Mouse (Mus musculus) frontal cortex, postnatal 36 days (tissue): Measurements from ENCODE around the gene Taf13.
"Not testable (repeated sequence)": the region's sequence is repeated elsewhere in the genome, so short reads cannot be mapped to it uniquely, and the experiment has no call there.

Experiments used
- DNase-seq, 2 experiments: peaks; one replicate each; pipeline ENCODE4 v3.0.0; 2022; ENCODE audit warnings: low spot score in 2 of 2

The Taf13 gene

GRCm38 (mm10) chr3:108571443-108572294, at the start of gene Taf13:
Gene Taf13, plus strand, starts transcription at chr3:108571698.
- peak; percentile 97 to 99 for DNase-seq

- no peak for DNase-seq
Observed at GRCm38 (mm10) chr3:108523415-108523814, 48.1 kb upstream of the Taf13 start.

GRCm38 (mm10) chr3:108528489-108528888, 43.0 kb upstream of the Taf13 start:
- no peak for DNase-seq

DNA sequence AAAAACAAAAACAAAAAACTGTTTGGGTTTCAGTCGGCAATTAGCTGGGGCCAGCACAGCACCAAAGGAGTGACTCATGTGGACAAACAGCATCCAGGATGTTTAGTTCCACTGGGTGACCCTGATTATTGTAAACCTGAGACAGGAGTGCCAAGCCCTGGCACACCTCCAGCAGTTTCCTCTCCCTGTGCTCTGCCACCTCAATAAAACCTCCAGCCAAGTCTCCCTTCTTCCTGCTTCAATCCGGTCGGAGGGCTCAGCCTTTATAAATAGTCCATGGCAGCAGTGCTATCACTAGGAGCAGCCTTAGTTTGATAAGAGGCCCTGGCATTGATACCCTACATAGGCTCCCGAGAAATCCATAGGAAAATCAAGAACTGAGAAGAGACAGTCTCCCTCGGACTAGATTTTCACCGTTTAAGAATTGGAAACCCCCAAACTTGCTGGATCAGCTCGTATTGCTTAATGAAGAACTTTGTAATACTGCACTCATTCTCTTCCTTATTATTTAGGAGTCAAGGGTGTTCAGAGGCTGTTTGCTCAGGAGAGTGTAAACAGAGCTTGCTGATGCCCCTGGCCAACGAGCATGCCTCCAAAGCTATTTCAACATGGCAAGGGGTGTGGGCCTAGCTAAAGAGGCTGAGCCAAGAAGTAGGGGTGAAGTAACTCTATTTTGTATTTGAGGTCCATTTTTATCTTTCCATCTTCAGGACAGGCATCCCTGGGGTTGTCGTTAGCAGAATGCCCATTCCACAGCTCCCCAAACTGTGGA, 38.2 kb upstream of the Taf13 start:
- DNase-seq = no peak

GRCm38 (mm10) chr3:108533951-108534350, 37.5 kb upstream of the Taf13 start, which contains the start of gene 1700013F07Rik:
Gene 1700013F07Rik, plus strand, starts transcription at chr3:108534150.
- DNase-seq = no peak

- peak in 1 of 2 experiments; percentile 26 for DNase-seq
Observed at GRCm38 (mm10) chr3:108535896-108536516, 35.5 kb upstream of the Taf13 start.

DNA sequence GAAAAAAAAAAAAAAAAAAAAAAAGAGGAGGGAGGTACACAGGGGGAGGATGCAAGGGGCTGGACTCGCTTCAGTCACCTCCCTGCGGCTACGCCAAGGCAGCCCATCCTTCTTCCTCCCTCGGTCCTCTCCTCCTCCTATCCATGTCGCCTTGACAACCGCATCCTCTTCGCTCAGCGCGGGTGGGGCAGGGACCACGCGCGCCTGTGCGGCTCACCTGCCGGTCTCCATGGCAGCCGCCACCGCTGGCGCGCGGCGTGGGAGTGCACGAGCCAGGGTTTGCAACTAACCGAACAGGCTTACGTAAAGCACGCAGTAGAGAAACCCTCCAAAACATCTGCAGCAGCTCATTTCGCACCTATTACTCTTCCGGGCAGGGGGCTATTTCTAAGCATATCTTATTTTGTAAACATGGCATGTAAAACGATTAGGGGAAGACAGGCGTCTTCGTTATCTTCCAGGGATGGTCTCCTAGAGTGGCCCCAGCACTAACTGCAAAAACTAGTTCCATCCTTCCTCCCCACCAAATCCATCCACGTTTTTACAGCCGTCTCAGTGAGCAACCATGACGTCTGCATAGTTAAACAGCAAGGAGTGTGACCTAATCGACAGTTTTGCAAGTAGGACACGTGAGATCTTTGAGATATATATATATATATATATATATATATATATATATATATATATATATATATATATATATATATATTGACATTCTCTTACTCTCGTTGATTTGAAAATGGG, 34.8 kb upstream of the Taf13 start, which contains the start of gene 5330417C22Rik:
Gene 5330417C22Rik, minus strand, starts transcription at position 20 of the 744 bp plus-strand sequence.
- peak; percentile 93 to 95 for DNase-seq

DNA sequence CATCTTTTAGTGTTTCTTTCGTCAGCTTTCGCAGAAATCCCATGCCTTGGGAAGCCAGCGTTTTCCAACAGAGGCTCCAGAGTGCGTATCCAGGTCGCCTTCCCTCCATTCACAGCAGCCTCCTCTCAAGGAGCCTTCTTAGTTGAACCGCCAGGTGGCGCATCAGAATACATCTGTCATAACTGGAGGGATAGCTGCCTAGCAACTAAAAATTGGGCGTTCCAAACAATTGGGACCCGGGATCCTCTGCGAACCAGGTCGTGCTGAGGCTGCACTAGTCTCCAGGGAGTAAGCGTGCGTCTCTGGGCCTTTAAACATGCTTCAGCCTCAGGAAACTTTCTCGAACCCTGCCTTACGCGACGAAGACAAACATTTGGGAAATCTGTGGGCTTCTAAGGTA, 34.2 kb upstream of the Taf13 start:
- peak; percentile 88 to 94 for DNase-seq

GRCm38 (mm10) chr3:108542299-108542698, 29.2 kb upstream of the Taf13 start:
- no peak for DNase-seq

DNA sequence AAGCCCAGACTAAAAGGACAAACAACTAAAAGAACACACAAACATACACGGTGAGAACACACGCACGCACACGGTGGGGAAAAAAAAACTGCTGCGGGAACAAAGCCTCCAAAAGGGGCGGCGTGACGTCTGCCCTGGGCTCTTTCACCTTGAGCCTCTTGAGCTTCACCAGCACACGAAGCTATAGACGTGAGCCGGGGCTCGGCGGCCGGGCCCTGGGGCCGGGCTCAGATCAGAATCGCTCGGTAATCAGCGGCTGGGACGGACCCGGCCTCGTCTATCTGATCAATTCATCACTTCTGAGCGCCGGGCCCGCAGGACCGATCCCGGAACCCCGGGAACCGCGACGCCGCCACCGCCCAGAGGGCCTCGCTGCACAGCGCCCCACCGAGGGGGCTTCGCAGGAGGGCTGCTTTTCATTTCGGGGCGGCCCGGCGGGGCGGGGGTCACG, 17.4 kb upstream of the Taf13 start:
- DNase-seq = peak in 1 of 2 experiments; percentile 35

DNA sequence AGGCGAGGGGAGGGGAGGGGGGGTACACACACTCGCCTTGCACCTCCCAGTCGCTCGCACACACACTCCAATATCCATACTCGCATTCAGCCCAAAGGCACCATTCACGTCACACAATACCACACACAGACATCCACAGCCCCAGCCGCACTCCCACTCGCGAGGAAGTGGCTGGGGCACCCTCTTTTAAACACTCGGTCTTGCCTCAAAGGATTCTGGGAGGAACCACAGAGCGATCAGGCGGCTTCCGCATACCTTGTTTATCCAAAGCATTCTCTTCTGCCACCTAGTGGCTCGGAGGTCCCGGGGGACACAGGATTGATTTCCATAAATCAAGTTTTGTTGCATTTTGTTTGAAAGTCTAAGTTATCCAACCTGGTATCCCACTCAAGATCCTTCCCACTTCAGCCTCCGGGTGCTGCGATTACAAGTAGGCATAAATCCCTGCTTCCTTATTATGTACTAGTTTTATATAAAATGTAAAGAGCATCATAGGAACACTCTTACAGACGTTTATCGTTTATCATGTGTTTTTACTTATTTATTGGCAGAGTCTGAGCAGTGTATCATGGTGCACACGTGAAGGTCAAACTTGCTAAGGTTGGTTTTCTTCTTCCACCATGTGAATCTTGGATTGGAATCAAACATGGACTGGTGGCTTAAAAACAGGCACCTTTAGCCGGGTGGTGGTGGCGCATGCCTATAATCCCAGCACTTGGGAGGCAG, 16.7 kb upstream of the Taf13 start:
- DNase-seq = peak; percentile 93 to 96

DNA sequence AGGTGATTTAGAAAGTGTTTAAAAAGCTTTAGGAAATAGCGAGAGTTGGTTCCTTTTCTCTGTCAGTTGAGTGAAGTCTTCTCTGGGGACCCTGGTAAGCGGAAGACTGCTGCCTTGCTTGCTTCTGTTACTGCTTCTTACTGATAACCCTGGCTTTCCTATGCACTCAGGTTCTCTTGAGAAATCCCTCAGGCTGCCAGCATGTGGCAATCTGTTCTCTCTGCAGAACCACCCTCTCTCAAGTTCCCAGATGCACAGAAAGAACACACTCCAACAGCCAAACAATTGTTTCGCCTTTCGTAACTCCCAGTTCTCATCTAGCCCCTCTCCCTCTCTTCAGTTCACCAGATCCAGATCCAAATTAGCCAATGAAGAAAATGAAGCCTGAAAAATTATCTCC, 13.6 kb upstream of the Taf13 start:
- no peak for DNase-seq

DNA sequence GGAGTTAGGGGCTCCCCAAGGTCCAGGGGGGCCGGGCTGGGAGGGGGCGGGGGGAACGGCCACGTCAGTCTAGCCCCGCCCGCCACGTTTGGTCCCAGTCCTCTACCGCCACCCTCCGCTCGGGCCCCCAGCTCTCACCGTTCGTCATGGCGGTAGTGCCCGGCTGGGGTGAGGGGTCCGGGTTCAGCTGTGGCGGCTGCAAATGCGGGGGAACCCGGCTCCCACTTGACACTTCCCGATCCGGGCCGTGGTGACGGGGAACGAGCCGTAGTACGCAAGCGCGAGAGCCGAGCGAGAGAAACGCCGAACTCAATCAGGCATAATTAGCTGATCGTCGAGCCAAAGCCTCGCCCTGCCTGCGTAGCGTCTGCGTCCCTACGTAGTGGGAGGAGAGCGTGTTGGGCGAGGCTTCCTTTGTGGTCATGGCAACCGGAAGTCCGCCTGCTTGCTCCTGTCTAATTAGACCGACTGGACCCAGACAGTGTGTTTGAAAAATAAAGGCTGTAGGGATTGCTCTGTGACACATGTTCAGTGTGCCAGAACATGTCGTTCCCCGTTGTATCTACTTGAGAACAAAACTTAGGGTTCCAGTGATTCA, 9.3 kb upstream of the Taf13 start, which contains the start of gene Tmem167b:
Gene Tmem167b, minus strand, starts transcription at position 334 of the 598 bp plus-strand sequence.
- DNase-seq = peak; percentile 98 to 99

DNA sequence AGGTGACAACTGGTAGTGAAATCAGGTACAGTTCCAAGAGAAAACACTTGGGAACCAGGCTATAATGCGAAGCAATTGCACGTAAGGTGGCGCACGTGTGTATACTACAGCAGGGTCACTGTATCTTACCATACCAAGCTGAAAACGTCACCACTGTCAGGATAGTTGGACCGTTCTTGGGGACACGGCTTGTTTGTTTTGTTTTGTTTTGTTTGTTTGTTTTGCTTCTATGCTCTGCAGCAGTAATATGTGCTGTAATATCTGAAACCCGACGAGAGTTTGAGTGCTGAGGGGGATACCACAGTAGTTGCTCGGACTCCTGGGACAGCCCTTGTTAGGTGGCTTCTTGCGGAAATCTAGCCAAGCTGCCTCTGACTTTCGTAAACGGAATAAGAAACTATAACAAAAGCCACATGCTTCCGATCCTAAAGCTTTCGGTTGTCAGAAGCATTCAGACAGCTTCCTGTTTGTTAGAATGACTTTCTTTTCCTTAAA, 8.7 kb upstream of the Taf13 start:
- DNase-seq = no peak

GRCm38 (mm10) chr3:108563309-108563708, 8.2 kb upstream of the Taf13 start:
- DNase-seq = peak; percentile 74 to 84

DNA sequence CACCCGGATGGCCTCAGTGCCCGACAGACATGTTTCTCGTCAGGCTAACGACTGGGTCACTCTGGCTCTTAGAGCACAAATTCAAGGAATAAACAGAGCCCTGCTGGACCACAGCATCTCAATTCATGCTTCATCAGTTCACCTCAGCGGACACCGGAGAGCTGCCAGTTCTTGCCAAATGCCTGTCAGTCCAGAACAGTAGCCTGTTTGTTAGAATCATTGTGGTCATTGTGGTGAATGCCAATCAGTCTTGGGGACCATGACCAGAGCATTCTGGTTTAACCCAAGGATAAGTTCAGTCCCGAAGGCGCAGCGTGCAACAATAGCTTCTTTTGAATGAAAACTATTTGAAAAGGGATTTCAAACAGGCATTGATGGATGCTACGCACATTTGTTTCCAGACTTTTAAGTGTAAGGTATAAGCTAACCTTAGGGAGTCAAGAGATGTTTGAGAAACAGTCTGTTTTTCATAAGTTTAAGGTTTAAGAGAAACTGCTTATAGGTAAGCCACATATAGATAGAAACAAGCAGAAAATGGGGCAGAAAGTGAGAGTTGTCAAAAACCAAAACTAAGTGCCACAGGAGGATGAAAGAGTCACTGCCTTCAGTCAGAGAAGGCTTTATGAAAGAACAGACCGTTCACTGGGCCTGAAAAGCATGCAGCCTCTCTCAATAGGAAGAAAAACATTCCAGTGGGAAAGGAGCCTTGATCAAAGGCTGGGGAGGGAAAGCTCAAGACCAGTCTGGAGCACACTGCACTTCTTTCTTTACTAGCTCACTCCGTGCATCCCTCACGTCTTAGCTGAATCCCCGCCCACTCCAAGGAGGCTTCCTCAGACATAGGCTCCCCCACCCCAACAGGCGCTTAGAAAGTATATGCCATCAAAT, 3.3 kb upstream of the Taf13 start:
- peak in 1 of 2 experiments; percentile 26 for DNase-seq

GRCm38 (mm10) chr3:108569636-108570035, 1.9 kb upstream of the Taf13 start:
- not testable (repeated sequence) for DNase-seq

GRCm38 (mm10) chr3:108570813-108571212, 685 bp upstream of the Taf13 start:
- DNase-seq = no peak
